Mouse (Mus musculus) G1E (cell line): ENCODE measurements around the gene Arhgap10.

Experiments used
- CTCF ChIP-seq: IDR thresholded peaks from 2 replicates; pipeline ENCODE4 v1.5.1; 2012; ENCODE audit warnings: low read depth, low read length, inconsistent platforms, mixed read lengths
- POLR2AphosphoS5 ChIP-seq: IDR thresholded peaks from 2 replicates; pipeline ENCODE4 v1.6.1; 2012; ENCODE audit warnings: low read depth, low read length, inconsistent platforms; ENCODE audit not compliant: insufficient replicate concordance
- TAL1 ChIP-seq: conservative IDR thresholded peaks from 2 replicates; pipeline ENCODE4 v1.6.1; 2012; ENCODE audit warnings: low read depth, low read length, inconsistent platforms, mixed read lengths

DNA sequence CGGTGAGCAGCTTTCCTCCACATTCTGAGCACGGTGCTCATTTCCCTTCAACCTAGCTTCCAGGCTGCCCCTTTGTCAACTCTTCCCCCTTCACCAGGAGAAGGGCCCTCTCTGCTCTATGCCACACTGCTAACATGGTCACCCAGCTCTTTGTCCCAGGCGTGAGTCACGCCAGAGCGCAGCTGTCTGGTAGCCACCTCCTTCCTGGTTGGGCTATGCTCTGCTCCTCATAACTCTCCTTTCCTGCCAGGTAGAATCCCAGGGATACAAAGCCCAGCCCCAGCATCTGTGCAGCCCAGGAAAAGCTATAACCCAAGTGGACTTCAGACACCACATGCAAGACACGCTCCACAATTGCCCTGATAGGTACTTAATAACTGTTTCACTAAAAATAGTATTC, 256.5 kb downstream of the Arhgap10 start:
- no peak for TF ChIP-seq CTCF
- no peak for TF ChIP-seq POLR2AphosphoS5
- no peak for TF ChIP-seq TAL1
